Mouse (Mus musculus) intestine, embryonic 14.5 days (tissue): ENCODE data around the gene Tap2. TPM values are rescaled to one million over a fixed set of nuclear protein-coding genes. Genes with fewer than 3 reads are reported as not detected.

Experiments used
- ATAC-seq: fragments of 200-750 bp; cut with Nextera tagmentation; replicated peaks from 2 replicates; pipeline ENCODE4 v1.8.0; 2017; ENCODE audit warnings: low read depth, moderate number of reproducible peaks, moderate TSS enrichment, moderate library complexity; ENCODE audit not compliant: low FRiP score, low TSS enrichment
- DNase-seq: peaks from one replicate; pipeline ENCODE4 v3.0.0-alpha.2; 2018; ENCODE audit warnings: low spot score
- H3K27ac ChIP-seq: fragments of 300-500 bp; sonication (generic); 2 replicates; pipeline ENCODE4 v1.5.1; 2014; ENCODE audit warnings: low read depth, mild to moderate bottlenecking, control low read depth
- H3K27me3 ChIP-seq: fragments of 300-500 bp; sonication (generic); replicated peaks from 2 replicates; pipeline ENCODE4 v1.6.1; 2014; ENCODE audit warnings: low read length, control low read depth; ENCODE audit not compliant: control insufficient read depth, insufficient read depth
- H3K36me3 ChIP-seq: fragments of 300-500 bp; sonication (generic); 2 replicates; pipeline ENCODE4 v1.6.1; 2014; ENCODE audit warnings: low read length, control low read depth; ENCODE audit not compliant: control insufficient read depth, insufficient read depth
- H3K4me1 ChIP-seq: fragments of 300-500 bp; sonication (generic); replicated peaks from 2 replicates; pipeline ENCODE4 v1.6.1; 2014; ENCODE audit warnings: low read length, control low read depth, mixed read lengths; ENCODE audit not compliant: control insufficient read depth, insufficient read depth
- H3K4me2 ChIP-seq: fragments of 300-500 bp; sonication (generic); 2 replicates; pipeline ENCODE4 v1.6.1; 2014; ENCODE audit warnings: low read length
- H3K4me3 ChIP-seq: fragments of 300-500 bp; sonication (generic); 2 replicates; pipeline ENCODE4 v1.5.1; 2014; ENCODE audit warnings: low read depth, low read length, control low read depth, mixed read lengths
- H3K9ac ChIP-seq: fragments of 300-500 bp; sonication (generic); 2 replicates; pipeline ENCODE4 v1.6.1; 2014; ENCODE audit warnings: mild to moderate bottlenecking, low read length
- H3K9me3 ChIP-seq: fragments of 300-500 bp; sonication (generic); 2 replicates; pipeline ENCODE4 v1.6.1; 2016; ENCODE audit warnings: low read length, control low read depth; ENCODE audit not compliant: control insufficient read depth
- WGBS: fragments of 180-500 bp; shearing (Covaris S2); extraction: QIAGEN DNeasy Blood & Tissue Kit; methylation state at CpG from one replicate; pipeline ENCODE4 v1.1.7; 2014; 5-methylcytosine and 5-hydroxymethylcytosine counted together
- polyA plus RNA-seq: library from polyadenylated mRNA; unstranded; fragments of >200 nt; fragmentation: Nextera tagmentation; extraction: Ambion mirVana; gene quantifications from 2 replicates; pipeline ENCODE4 v1.2.1, GENCODE M21; 2014

Gene Tap2
- polyA plus RNA-seq, 1 experiment from 2014 or later = 2.2 TPM

DNA sequence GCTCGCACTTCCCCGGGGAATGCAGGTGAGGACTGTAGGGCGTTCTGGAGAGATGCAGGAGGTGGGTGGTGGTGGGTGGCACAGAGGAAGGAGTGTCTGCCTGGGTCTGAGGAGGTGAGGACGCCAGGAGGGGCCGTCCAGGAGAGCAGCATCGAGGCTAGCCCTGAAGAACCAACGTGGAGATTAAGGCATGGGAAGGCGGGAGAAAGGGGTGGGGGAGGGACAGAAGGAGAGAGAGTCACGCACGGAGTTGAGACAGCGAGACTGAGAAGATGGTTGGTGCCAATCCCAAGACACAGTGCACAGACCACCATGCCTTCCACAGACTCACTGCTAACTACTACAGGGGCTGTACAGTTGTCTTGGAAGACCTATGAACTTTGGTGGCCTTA is 4.8 kb upstream of the Tap2 start:
- Histone ChIP-seq H3K27ac (no peak overlapping the region), H3K9ac (peak overlapping the region; percentile 22; the same call in 1 of the 2 replicates), H3K27me3 (peaks cover 62% of the 10 kb centered on the region), H3K4me2 (peak overlapping the region; percentile 74), H3K36me3 (no peaks in the 10 kb centered on the region), H3K4me3 (peak overlapping the region; percentile 38), H3K9me3 (no peaks in the 10 kb centered on the region), H3K4me1 (no peaks in the 10 kb centered on the region)
- WGBS = 7% methylated on average over 11 of the region's 11 CpGs
- ATAC-seq = no peak
- DNase-seq = no peak

DNA sequence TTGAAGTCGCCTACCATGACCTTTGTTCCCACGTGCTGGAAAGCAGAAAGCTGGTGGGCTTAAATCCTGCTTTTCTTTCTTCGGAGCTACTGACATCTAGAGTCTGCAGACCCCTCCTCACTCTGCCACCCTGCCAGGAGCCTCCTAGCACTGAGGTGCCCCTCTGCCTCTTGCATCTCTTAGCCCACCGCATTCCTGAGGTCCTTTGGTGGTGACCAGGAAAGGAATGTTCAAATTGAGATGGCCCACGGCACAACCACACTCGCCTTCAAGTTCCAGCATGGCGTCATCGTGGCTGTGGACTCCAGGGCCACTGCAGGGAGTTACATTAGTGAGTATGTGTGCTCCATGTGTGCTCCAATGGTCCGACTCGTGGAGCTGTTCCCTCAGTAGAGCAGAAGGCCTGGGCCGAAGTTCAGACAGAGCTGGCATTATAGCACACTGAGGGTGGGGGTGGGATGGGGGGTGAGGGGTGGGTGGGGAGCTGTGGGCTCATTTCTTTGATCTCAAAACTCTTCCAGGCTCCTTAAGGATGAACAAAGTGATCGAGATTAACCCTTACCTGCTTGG is 4.2 kb upstream of the Tap2 start:
- peaks cover 60% of the 10 kb centered on the region for H3K27me3 ChIP-seq
- ATAC-seq = no peak
- no peak overlapping the region for H3K4me2 ChIP-seq

DNA sequence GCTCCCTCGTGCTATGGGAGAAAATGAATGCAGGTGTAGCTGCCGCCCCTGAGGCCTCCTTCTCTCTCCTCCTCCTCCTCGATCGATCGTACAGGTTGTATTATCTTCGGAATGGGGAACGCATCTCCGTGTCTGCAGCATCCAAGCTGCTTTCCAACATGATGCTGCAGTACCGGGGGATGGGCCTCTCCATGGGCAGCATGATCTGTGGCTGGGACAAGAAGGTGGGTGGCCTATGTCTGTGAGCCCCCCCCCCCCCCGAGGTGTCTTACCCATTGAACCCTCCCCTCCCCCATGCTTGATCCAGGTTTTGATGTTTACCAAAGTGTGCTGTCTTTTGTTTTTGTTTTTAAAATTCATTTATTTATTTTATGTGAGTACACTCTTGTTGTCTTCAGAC is 3.3 kb upstream of the Tap2 start:
- Histone ChIP-seq H3K4me1 (peaks cover 4% of the 10 kb centered on the region; the same call in 1 of the 2 replicates), H3K9ac (no peak overlapping the region), H3K4me3 (no peak overlapping the region), H3K27ac (no peak overlapping the region), H3K9me3 (no peaks in the 10 kb centered on the region), H3K36me3 (no peaks in the 10 kb centered on the region), H3K27me3 (peaks cover 60% of the 10 kb centered on the region), H3K4me2 (no peak overlapping the region)
- WGBS = 87% methylated on average over 10 of the region's 10 CpGs
- ATAC-seq = no peak
- DNase-seq = no peak

More for the DNA sequence above, 4.2 kb upstream of the Tap2 start:
- Histone ChIP-seq H3K4me1 (no peaks in the 10 kb centered on the region), H3K27ac (no peak overlapping the region), H3K9me3 (no peaks in the 10 kb centered on the region), H3K4me3 (no peak overlapping the region), H3K36me3 (no peaks in the 10 kb centered on the region), H3K9ac (no peak overlapping the region)
- WGBS = 71% methylated on average over 12 of the region's 12 CpGs
- DNase-seq = no peak

DNA sequence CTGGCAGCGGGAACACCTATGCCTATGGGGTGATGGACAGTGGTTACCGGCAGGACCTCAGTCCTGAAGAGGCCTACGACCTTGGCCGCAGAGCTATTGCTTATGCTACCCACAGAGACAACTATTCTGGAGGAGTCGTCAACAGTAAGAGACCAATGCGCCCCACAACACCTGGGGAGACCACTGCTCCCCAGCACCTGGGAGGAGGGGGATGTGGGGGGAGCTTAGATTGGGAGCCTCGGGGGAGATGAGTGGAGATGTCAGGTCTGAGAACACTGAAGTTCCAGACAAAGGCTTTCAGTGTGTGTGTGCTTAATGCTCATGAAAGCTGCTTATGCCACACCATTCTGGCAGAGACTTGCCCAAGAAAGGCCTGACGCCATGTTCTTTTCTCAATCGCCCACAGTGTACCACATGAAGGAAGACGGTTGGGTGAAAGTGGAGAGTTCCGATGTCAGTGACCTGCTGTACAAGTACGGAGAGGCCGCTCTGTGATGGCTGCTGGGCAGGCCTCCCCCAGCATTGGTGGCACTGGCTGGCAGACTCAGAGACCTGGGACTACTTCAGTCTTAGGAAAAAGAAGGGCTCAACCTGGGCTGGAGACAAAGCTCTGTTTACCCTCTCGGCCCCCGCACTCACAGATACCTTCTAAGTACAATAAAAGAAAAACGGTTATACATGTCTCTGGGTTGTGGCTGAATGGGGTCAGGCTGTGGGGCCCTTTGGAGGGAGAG is 2.4 kb upstream of the Tap2 start:
- 83% methylated on average over 16 of the region's 16 CpGs for WGBS
- no peak overlapping the region for H3K9ac ChIP-seq
- H3K4me1 ChIP-seq = peaks cover 5% of the 10 kb centered on the region; the same call in 1 of the 2 replicates
- DNase-seq = no peak
- H3K4me2 ChIP-seq = no peak overlapping the region
- H3K9me3 ChIP-seq = no peaks in the 10 kb centered on the region
- no peaks in the 10 kb centered on the region for H3K36me3 ChIP-seq
- H3K27me3 ChIP-seq = peaks cover 61% of the 10 kb centered on the region
- H3K4me3 ChIP-seq = no peak overlapping the region
- no peak for ATAC-seq
- H3K27ac ChIP-seq = no peak overlapping the region

DNA sequence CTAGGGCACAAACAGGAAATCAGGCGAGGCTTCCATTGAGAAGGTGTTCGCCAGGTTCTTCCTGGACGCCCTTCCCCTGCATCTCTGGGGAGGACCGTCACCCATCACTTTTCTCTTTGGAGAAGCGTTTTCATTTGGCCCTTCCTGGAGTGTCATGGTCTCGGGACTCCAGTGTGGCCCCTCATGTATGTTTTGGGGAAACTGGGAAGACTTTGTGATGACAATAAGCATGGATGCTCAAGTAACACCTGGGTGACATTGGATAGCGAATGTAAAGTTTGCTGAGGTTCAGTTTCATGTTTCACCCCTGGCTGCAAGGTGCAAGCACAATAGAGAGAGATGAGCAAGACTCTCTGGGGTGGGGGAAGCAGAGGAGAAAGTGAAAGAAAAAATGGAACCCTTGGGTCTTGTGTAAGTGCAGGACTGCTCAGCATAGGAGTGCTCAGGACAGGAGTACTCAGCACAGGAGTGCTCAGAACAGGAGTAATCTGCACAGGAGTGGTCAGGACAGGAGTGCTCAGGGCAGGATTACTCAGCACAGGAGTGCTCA is 1.7 kb upstream of the Tap2 start:
- no peak for ATAC-seq

DNA sequence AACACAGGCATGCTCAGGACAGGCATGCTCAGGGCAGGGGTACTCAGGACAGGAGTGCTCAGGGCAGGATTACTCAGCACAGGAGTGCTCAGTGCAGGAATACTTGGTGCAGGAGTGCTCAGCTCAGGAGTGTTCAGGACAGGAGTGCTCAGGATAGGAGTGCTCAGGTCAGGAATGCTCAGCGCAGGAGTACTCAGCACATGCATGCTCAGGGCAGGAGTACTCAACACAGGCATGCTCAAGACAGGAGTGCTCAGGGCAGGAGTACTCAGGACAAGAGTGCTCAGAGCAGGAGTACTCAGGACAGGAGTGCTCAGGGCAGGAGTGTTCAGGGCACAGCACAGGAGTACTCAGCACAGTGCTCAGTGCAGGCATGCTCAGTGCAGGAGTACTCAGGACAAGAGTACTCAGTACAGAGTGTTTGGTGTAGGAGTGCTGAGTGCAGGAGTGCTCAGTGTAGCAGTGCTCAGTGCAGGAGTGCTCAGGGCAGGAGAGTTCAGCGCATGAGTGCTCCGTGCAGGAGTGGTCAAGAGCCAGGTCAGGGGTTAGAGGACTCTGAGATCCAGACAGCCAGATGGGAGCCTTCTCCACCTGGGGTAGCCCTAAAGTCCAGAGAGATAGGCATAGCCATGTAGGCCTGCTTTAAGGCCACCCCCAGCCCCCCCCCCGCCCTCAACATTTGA is 426 bp upstream of the Tap2 start:
- Histone ChIP-seq H3K27me3 (peaks cover 44% of the 10 kb centered on the region), H3K27ac (no peak overlapping the region), H3K4me1 (peaks cover 5% of the 10 kb centered on the region; the same call in 1 of the 2 replicates), H3K36me3 (no peaks in the 10 kb centered on the region), H3K4me2 (no peak overlapping the region), H3K9ac (no peak overlapping the region), H3K9me3 (no peaks in the 10 kb centered on the region), H3K4me3 (no peak overlapping the region)
- WGBS = 82% methylated on average over 4 of the region's 4 CpGs
- DNase-seq (no peak), ATAC-seq (peak; percentile 30; the same call in 1 of the 2 replicates)

More for the DNA sequence above, 1.7 kb upstream of the Tap2 start:
- WGBS = 67% methylated on average over 7 of the region's 7 CpGs
- Histone ChIP-seq H3K36me3 (no peaks in the 10 kb centered on the region), H3K4me2 (no peak overlapping the region), H3K4me1 (peaks cover 5% of the 10 kb centered on the region; the same call in 1 of the 2 replicates), H3K27ac (no peak overlapping the region), H3K4me3 (no peak overlapping the region), H3K9me3 (no peaks in the 10 kb centered on the region), H3K9ac (no peak overlapping the region), H3K27me3 (peaks cover 57% of the 10 kb centered on the region)
- DNase-seq = no peak

DNA sequence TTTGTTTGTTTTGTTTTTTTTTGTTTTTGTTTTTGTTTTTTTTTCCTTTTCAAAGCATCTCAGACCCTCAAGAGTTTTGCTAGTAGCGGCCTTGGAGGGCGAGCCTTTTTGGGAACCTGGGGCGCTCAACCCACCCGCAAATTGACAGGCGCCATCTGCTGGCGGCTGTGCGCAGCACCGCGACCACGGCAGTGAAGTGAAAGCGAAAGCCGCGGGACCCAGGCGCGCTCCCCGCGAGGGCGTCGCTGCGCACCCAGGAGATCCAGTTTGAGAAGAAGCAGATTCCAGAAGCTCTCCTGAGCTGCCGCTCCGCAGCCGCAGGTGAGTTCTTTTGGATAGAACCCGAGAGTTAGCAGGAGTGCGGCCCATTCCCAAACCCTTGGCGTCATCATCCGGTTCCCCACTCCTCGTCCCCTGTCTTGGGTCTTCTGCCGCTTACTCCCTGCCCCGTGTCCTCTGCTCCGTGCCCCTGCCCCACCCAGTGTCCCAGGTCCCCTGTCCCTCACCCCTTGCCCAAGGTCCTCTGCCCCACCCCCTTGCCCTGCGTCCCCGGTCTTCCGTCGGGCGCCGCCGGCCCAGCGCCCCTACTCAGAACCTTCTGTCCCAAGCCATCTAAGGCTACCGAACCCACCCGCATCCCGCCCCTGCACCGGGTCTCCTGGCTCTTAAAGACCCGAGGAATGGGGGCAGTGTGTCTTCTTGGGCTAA is 1.1 kb downstream of the Tap2 start:
- ATAC-seq = peak; percentile 68; the same call in 1 of the 2 replicates
- H3K9me3 ChIP-seq = no peaks in the 10 kb centered on the region

More for the DNA sequence above, 1.1 kb downstream of the Tap2 start:
- Histone ChIP-seq H3K9ac (peak overlapping the region; percentile 58), H3K36me3 (no peaks in the 10 kb centered on the region), H3K27me3 (peaks cover 32% of the 10 kb centered on the region), H3K4me1 (peaks cover 5% of the 10 kb centered on the region; the same call in 1 of the 2 replicates), H3K27ac (no peak overlapping the region), H3K4me3 (peak overlapping the region; percentile 59), H3K4me2 (peak overlapping the region; percentile 91)
- WGBS = under 1% methylated on average over 44 of the region's 44 CpGs
- peak; percentile 96 for DNase-seq
